Mouse (Mus musculus) regulatory T cell (primary cell): ENCODE data around the gene Kif3c.
"Not testable (repeated sequence)": the region's sequence is repeated elsewhere in the genome, so short reads cannot be mapped to it uniquely, and the experiment has no call there.

Experiments
- in situ Hi-C: fragments of 300-600 bp; cut with MboI, MseI; formaldehyde crosslinking; loops from one replicate; pipeline ENCODE4 v1.15.1; 2025; ENCODE audit warnings: high pct_unique_total_duplicates

Kif3c gene

GRCm38 (mm10) chr12:3368771-3369170 lies 3.8 kb downstream of the Kif3c start:
- in situ Hi-C loops, result loop anchor here (5.0 to 10.0 kb wide), 2 partner anchors 64 to 136 kb away; partner anchors contain the start of gene Rab10

GRCm38 (mm10) chr12:3370979-3371925 lies 6.3 kb downstream of the Kif3c start:
- in situ Hi-C loops, result no loop called here

GRCm38 (mm10) chr12:3371991-3372390 lies 7.1 kb downstream of the Kif3c start:
- in situ Hi-C loops, result no loop called here

GRCm38 (mm10) chr12:3373566-3373965 lies 8.6 kb downstream of the Kif3c start:
- in situ Hi-C loops, result no loop called here

- in situ Hi-C loops, result no loop called here
Measured at GRCm38 (mm10) chr12:3374552-3374951, 9.6 kb downstream of the Kif3c start.

GRCm38 (mm10) chr12:3377190-3377589 lies 12.3 kb downstream of the Kif3c start:
- in situ Hi-C loops, result no loop called here

- in situ Hi-C loops, result no loop called here
Measured at GRCm38 (mm10) chr12:3377755-3378154, 12.8 kb downstream of the Kif3c start.

- in situ Hi-C loops, result loop anchor here (5.0 kb wide), 1 partner anchor 288 kb away; no protein-coding TSS in a partner anchor
Measured at GRCm38 (mm10) chr12:3384860-3385259, 19.9 kb downstream of the Kif3c start.

GRCm38 (mm10) chr12:3385271-3385670 lies 20.3 kb downstream of the Kif3c start:
- in situ Hi-C loops, result loop anchor here (5.0 kb wide), 1 partner anchor 288 kb away; no protein-coding TSS in a partner anchor

- in situ Hi-C loops, result loop anchor here (5.0 kb wide), 1 partner anchor 289 kb away; no protein-coding TSS in a partner anchor
Measured at GRCm38 (mm10) chr12:3385940-3386339, 21.0 kb downstream of the Kif3c start.

- in situ Hi-C loops, result loop anchor here (5.0 kb wide), 1 partner anchor 291 kb away; no protein-coding TSS in a partner anchor
Measured at GRCm38 (mm10) chr12:3387891-3388290, 23.0 kb downstream of the Kif3c start.

- in situ Hi-C loops, result loop anchor here (5.0 kb wide), 1 partner anchor 292 kb away; no protein-coding TSS in a partner anchor
Measured at GRCm38 (mm10) chr12:3389394-3389793, 24.5 kb downstream of the Kif3c start.

GRCm38 (mm10) chr12:3390071-3390470 lies 25.1 kb downstream of the Kif3c start:
- in situ Hi-C loops, result no loop called here

GRCm38 (mm10) chr12:3390577-3391262 lies 25.8 kb downstream of the Kif3c start:
- in situ Hi-C loops, result no loop called here

GRCm38 (mm10) chr12:3391276-3391675 lies 26.3 kb downstream of the Kif3c start:
- in situ Hi-C loops, result no loop called here

- in situ Hi-C loops, result no loop called here
Measured at GRCm38 (mm10) chr12:3393140-3393539, 28.2 kb downstream of the Kif3c start.

- in situ Hi-C loops, result no loop called here
Measured at GRCm38 (mm10) chr12:3396931-3397330, 32.0 kb downstream of the Kif3c start.

GRCm38 (mm10) chr12:3405662-3406061 lies 40.7 kb downstream of the Kif3c start:
- in situ Hi-C loops, result not testable (repeated sequence)

- in situ Hi-C loops, result no loop called here
Measured at GRCm38 (mm10) chr12:3406585-3406984, 41.7 kb downstream of the Kif3c start.

GRCm38 (mm10) chr12:3414956-3415355 lies 50.0 kb downstream of the Kif3c start:
- in situ Hi-C loops, result no loop called here

- in situ Hi-C loops, result no loop called here
Measured at GRCm38 (mm10) chr12:3418761-3419160, 53.8 kb downstream of the Kif3c start.

GRCm38 (mm10) chr12:3420519-3420918 lies 55.6 kb downstream of the Kif3c start:
- in situ Hi-C loops, result loop anchor here (10.0 kb wide), 1 partner anchor 1484 kb away; the partner anchor contains the start of gene Ubxn2a
